Mouse (Mus musculus) C2C12 (cell line): Measurements from ENCODE around the gene Zfand2b.

Experiments
- CTCF ChIP-seq: IDR thresholded peaks from one replicate; pipeline ENCODE4 v1.5.1; 2011; ENCODE audit not compliant: control insufficient read depth, insufficient read depth, insufficient read length
- MAX ChIP-seq: IDR thresholded peaks from one replicate; pipeline ENCODE4 v1.6.1; 2011; ENCODE audit warnings: mild to moderate bottlenecking, control low read depth

GRCm38 (mm10) chr1:75158990-75159389 lies 9.5 kb upstream of the Zfand2b start:
- no peak for TF ChIP-seq CTCF
- TF ChIP-seq MAX: no peak
